Mouse (Mus musculus) MEL-GATA-1-ER (cell line): ENCODE data around the gene Fam129a.
A peak's percentile ranks its signal among the peaks of the same experiment; 100 is the strongest.
"Not testable (repeated sequence)": the region's sequence is repeated elsewhere in the genome, so short reads cannot be mapped to it uniquely, and the experiment has no call there.

ENCODE experiments used
- DNase-seq: peaks from one replicate; pipeline ENCODE4 v3.0.0-alpha.2; 2012; ENCODE audit warnings: low read depth; ENCODE audit errors: extremely low read depth

Gene Fam129a

DNA sequence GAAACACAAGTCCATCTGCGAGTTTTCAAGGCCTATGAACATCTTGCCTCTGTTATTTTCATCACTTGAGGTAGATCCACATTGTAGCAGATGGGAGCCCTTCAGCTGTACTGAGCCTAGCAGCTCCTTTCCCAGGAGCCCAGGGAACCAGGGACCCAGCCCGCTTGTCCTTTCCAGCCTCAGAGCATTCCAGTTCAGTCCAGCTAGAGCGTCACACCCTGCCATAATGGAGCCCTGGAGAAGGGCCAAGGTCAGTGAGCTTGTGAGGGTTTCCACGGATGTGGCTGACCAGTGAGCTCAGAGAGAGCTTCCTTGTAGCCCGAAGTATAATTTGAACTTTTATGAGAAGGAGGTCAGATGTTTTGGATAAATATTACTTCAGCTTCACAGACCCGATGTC, 121.9 kb downstream of the Fam129a start:
- not testable (repeated sequence) for DNase-seq

DNA sequence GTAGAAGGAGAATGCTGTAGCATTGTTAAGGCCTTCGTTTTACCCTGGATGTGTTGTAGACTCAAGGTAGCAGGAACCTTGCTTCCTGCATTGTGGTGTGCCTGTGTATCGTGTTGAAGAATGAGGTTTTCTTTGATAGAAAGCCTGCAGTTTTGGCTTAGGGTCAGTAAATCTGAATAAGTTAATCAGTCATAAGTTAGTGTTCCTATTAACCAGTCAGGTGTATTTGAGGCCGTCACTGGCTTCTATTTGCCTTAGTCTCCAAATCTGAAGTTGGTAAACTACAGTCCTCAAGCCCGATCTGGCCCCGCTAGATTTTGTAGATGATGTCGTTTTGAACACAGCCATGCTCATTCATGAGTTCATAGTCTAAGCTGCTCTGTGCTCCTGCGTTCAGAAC, 125.8 kb downstream of the Fam129a start:
- DNase-seq: no peak

DNA sequence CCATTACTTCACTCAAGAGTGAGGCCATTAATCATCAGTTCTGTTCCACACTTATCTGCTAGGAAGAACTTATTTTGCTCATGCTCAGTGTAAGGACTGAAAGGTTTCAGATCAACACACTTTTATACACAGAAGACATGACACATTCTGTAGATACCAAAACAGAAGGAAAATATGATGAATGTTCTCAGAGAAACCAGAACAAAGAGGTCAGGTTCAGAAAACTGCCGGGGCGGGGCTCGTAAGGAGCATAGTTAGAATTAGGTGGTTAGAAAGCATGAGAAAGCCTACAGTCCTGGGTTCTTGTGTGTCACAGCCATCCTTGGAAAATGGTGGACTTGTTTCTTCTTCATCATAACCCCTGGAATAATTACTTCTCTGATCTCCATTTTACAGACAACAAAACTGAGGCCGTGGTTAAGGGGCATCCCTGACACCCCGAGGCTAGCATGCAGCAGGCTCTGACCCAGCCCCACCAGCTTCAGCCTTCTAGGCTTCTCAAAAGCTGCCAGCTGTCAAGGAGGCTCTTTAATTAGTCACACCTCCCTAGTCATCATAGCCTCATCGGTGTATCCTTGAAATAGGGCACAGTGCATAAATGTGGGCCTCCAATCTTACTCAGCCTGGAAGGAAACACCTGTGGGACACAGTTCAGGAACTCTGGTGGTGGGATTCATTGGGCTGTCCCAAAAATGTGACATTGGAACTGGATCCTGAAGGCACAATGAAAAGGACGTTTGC, 127.1 kb downstream of the Fam129a start:
- no peak for DNase-seq

DNA sequence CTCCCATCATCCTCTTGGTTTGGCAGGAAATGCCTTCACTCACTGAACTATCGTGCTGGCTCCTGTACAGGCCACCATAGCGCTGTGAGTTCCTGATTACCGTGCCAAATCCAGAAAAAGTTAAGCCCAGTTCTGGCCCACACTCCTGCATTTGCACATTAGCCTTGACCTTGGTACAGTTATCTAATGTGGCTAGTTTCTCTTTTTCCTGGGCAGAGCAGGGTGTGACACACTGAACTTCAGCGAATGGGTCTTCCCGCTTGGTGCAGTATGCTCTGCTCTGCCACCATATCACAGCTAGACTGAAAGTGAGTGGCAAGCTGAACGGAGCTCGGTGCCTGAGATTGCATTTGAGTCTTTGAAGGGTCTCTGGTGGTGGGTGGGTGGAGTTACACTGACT, 128.4 kb downstream of the Fam129a start:
- DNase-seq: no peak

DNA sequence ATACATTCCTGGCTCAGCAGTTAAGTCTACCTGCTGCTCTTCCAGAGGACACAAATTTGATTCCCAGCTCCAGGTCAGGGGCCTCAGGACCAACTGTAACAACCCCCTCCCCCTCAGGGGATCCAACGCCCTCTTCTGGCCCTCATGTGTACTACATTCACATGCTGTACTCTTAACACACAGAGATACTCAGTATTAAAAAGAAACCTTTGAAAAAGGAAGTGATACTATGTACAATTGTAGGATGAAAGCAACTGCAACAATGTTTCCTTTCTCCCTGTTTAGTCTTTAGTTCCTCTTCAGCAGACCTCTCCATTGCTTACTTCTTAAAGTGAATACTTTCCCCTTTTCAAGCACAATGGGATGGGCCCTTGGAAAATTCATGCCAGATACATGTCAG, 131.8 kb downstream of the Fam129a start:
- no peak for DNase-seq

DNA sequence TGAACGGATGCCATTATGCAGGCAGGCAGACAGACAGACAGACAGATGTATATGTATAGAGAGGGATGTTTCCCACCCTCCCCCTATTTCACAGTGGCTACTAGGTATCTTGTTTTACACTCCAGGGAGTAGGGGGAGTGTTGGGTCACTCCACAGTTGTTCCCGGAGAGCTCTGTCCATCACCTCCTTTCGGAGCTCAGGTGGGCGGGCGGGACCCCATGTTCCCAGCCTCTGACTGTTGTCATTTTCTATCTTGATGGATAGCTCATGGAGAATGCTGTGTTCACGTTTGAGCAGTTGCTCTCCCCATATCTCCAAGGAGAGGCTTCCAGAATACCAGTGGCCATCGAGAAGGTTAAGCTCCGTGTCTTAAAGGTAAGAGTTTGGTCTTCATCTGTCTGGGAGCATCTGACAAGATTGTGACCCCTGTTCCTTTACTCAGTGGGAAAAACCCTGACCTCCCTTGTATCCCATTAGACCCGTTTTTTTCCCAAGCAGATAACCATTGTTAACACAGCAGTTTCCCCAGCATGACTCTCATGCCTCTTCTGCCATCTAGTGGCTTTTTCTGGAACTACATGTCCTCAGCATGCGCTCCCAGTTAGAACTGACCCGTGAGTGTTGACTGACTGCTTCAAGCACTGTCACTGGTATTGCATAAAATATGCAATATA, 134.9 kb downstream of the Fam129a start:
- DNase-seq: peak; percentile 49

DNA sequence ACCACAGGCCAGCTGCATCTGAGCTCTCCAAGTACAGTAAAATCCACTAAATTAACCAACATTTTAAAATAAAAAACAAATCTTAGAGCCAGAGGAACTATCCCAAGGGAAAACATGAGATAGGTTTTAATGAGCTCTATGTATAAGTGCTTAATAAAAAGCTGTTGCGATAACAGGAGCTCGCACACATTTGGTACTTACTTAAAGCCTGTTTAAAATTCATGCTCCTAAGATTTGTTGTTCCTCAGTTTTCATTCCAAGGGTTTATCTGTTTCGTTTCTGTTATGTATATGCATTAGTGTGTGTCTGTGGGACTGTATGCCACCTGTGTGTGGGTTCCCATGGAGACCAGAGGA, 135.4 kb downstream of the Fam129a start:
- no peak for DNase-seq

DNA sequence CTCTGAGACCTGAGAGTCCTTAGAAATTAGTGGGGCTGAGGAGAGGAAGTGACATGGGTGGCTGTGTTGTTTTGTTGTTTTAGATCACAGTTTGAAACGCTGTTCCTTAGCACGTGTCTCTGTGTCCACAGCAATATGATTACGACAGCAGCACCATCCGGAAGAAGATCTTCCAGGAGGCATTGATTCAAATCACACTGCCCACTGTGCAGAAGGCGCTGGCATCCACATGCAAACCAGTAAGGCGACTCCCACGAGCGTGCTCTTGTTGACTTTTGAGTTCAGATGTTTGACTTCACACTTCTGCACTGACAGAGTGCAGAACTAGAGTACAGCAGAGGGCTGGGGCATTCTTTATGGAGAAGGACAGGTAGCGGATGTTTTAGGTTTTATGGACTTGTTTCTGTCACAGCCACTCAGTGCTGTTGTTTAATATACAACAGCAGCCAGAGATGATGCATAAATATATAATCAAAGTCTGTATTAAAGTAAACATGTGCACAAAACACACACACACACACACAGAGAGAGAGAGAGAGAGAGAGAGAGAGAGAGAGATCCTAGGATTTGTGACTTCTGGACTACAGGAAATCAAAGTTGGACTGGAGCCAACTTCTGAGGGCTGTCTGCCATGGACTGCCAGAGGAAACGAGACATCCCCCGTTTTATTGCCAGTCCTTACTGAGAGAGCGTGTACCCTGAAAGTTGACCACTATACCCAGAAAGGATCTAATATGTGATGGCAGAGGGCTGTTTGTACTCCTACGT, 138.2 kb downstream of the Fam129a start:
- no peak for DNase-seq

DNA sequence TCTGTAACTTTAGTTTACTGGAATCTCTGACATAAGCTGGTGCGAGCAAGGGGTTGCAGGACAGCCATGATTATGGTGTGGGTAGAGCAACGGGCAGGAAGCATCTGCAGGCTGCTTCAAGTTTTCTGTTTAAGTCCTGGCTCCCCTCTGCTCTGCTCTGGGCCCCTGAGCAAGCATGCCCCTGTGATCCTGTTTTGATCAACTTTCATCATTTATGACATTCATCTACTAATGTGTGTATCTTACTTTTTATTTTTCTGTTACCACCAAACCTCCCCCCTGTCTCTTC, 138.7 kb downstream of the Fam129a start:
- DNase-seq: no peak

DNA sequence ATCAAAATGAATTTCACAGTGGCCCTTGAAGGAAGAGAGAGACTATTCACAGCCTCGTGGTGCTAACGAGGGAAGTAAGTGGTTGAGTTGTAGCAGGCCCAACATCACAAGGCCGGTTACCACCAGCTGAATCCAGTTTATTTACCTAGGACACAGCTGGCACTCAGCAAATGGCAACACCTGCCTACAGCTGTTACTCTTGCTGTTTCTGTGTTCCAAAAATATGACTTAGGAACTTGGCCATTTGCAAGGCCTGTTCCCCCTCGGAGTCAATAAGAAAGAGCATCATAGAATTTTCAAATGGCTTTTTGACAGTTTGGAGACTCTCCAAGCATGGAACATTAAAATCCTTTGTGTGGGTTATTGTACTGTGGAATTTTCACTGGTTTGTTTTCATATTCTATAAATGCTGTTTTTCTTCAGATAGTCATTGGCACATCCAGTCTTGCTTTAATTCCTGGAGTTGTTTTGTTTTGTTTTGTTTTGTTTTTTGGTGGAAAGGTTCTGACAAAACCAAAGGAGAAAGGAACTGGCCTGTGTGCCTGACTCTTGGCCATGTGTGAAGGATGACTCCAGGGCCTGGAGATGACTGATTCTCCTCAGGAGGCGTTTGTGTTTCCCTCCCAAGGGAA, 139.6 kb downstream of the Fam129a start:
- no peak for DNase-seq

DNA sequence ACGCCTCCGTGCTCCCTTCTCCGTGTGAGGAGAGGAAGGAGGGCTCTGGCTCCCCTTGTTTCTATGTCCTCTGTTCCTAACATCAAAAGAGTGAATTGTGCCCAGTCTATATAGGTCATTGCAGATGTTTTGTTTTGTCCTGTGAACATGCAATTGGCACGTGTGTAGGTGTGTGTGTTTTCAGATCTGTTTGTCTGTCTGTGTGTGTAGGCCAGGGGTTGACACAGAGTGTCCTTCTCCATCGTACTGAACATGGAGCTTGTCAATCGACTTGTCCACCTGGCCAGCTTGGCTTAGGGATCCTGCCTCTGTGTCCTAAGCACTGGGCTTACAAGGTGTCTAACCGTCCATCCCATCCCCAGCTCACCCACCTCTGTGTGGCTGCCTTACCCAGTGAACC, 140.1 kb downstream of the Fam129a start:
- DNase-seq: no peak

DNA sequence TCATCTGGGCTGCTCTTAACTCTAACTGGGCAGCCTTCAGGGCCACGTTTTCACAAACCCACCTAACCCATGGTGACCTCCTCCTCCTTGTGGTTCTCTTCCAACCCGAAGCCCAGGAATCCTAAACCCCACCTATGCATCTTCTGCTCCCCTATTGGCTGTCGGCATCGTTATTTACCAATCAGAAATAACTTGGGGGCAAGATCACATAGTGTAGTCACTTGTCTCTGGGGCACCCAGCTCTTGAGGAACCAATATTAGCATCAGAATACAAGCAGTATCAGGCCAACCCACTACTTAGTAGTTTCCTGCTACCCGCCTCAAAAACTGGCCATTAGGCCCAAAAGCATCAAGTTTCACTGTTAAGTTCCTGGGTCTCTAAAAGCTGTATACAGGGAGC, 141.7 kb downstream of the Fam129a start:
- DNase-seq: no peak

DNA sequence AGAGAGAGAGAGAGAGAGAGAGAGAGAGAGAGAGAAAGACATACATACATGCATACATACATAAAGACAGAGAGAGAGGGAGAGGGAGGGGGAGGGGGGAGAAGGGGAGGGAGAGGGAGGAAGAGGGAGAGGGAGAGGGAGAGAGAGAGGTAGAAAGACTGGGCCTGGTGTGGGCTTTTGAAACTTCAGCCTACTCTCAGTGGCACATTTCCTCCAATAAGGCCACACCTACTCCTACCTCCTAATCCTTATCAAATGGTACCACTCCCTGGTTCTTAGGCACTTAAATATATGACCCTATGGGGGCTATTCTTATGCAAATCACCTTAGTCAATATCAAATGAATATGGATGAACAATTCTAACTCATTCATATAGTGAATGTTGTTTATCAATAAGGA, 142.6 kb downstream of the Fam129a start:
- no peak for DNase-seq

DNA sequence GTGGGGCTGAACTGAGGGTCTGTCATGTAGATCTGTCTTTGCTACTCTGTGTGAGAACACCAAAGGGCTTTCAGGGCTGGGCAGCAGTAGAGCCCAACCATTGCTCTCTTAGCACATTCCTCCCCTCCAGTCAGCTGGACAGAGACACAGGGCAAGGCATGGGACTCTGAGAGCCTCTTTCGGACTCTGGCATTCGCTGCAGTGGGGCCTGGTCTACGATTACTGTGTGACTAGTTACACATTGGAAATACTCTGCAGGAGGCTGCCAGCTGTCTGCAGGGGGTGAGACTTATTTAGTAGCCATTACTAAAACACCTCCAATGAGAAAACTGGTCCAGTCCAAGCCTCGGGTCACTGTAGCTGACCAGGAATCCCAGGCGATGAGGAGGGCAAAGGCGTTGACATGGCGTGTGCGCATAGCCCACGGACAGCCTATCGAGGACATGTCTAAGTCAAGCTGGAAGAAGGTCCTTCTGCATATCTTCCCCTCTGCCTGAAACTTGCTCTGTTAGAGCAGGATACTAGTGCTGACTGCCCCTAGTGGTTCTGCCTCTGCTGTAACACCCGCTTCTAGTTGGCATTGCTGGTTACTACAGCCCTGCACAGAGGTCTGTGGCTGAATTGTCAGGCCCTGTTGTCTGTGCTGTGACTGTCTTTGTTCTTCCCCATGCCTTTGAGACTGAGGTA, 145.2 kb downstream of the Fam129a start:
- no peak for DNase-seq

DNA sequence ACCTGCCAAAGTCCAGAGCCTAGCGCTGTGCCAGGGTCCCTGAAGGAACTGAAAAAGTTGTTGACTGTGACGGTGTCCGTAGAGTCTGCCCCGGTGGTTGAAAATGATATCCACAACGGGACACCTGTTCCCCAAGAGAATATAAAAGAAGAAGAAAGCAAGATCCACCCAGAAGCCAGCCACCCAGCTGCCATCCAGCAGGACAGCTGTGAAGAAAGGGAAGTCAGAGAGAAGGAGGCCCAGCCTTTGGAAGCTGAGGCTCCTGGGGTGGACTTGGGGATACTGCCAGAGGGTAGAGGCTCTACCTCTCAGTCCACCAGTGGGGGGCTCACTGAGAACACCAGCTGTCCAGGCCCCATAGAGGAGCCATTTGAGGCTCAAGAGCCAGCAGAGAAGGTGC, 146.6 kb downstream of the Fam129a start:
- DNase-seq: no peak

DNA sequence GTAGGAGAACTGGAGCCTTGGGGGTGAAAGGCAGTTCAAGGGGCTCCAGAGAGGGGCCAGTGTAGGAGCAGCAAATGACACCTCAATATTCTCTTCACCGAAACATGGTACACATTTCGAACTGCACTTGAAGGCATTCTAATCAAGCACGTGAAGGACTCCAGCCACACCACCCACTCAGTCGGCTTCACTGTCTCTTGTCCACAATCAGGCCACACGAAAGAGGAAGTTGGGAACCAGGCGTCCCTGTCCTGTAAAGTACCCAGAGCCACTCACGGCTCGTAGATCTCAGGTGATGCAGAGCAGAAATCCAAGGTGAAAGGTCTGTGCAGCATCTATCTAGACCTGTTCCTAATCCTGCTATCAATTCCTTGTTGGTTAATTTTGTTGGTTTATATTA, 147.6 kb downstream of the Fam129a start:
- no peak for DNase-seq

DNA sequence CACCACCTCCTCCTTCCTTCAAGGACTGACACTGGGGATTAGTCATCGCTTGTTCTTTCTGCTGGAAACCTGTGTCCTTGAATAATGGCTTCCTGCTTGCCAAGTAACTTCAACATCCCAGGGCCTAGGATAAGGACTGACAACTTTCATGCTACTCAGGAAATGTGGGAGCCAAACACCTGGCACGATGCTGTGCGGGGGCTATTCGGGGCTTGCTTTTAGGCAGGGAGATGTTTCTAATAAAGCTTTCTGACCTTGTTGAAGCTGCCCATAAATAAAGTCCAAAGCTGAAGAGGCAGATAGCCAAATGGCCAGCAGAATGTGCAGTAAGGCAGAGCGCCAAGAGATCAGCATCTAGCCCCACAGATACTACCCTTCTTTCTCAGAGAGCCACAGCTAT, 148.9 kb downstream of the Fam129a start:
- DNase-seq: no peak

DNA sequence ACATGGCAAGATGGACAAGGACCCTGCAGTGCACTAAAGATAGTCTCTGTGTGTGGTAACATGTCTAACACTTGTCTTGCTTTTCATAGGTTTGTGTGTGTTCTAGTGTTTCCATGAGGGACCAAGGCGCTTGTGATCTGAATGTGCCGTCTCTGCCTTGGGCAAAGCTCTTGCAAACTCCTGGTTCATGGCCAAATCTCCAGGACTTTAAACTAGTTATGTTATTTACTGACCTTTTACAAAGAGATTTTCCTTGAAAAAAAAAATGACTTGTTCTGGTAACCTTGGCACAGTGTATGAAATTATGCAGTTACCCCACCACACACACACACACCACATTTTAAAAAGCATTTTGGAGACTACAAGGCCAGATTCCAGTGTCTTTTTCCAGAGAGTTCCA, 149.6 kb downstream of the Fam129a start:
- no peak for DNase-seq

DNA sequence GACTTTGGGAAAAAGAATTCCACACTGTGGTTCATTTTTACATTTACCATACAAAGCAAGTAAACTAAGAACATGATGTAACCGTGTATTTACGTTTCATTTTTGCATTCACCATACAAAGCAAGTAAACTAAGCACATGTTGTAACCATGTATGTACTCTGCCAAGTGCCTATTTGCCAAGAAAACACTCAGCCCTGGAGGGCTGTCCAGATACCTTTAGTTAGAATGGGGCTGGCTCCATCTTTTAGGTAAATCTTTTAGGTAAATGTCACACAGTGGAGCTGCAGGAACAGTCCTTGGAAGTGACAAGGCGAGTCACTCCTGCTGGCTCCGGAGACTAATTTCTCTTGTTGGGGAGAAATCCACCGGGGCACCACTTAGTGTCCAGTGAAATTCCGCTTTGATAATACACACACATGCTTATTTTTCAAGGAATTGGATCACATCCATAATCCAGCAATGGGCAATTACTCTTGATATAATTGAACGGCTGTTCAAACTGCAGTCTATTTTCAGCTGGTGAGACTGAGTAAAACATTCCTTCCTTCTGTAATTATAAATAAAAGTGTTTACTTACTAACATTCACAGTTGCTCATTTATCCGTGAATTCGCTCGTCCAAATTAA, 150.5 kb downstream of the Fam129a start:
- no peak for DNase-seq

DNA sequence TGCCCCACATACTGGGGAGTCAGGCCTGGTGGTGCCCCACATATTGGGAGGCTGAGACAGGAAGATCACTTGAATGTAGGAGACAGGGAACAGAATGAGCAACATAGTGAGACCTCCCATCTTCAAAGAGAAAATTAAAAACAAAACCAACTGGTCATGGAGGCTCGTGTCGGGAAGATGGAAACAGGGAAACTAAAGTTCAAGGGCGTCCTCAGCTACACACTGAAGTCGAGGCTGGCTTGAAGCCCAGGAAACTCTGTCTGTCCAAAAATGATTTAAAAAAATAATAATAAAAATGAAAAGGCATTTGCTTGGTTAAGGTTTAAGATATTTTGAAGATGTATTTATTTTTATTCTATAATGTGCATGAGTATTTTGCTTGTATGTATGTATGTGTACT, 152.8 kb downstream of the Fam129a start:
- DNase-seq: no peak

DNA sequence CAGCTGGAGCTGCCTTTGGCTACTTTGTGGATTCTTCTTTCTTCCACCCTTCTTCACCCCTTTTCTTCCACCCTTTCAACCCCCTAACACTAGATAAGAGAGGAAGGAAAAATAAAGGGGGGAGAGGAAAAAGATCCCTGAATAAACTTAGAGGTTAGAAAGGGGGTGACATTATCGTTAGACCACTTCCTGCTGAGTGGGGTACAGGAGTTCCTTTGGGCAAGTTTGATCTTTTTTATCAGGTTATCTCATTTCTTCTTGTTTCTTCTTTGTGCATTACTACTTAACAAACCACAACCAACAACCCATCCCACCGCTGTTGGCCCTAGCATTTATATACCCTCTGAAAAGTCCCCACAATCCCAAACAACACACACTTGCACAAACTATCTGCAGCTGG, 154.6 kb downstream of the Fam129a start:
- no peak for DNase-seq
